Comparison of ENCODE assay signal across 15 mouse cellular contexts in genomic region chr14:27987422-27987821, GRCm38 (mm10).
"Had no signal": no experiment of that assay in that cellular context is flagged by ENCODE, and none has a peak within 500 bp of the region (broad histone marks: within the 10 kb centered on the region; RNA-seq: fewer than 3 reads in every experiment).

No protein-coding gene starts in this region.

- H3K27ac ChIP-seq: limb, embryonic 15.5 days; liver, embryonic 12.5 days; midbrain, embryonic 10.5 days; neural tube, embryonic 15.5 days; stomach, postnatal 0 days had no signal

- H3K4me1 ChIP-seq: limb, embryonic 15.5 days; liver, embryonic 12.5 days; midbrain, embryonic 10.5 days had no signal

- H3K4me3 ChIP-seq: limb, embryonic 15.5 days; liver, embryonic 12.5 days; midbrain, embryonic 10.5 days; myocyte; neural tube, embryonic 15.5 days had no signal

- DNase-seq: kidney, adult 8-10 months; kidney, postnatal 25 days; lung, embryonic 14.5 days; lung, postnatal 10 days; lung, postnatal 4 days; midbrain, embryonic 14.5 days; right cerebral cortex, adult 18-20 months; right cerebral cortex, postnatal 25 days; thymus, postnatal 4 days had no signal

- H3K36me3 ChIP-seq: limb, embryonic 15.5 days; liver, embryonic 12.5 days; midbrain, embryonic 10.5 days; neural tube, embryonic 15.5 days had no signal

- H3K27me3 ChIP-seq: limb, embryonic 15.5 days; liver, embryonic 12.5 days; neural tube, embryonic 15.5 days had no signal

- H3K9me3 ChIP-seq: limb, embryonic 15.5 days; liver, embryonic 12.5 days; midbrain, embryonic 10.5 days; neural tube, embryonic 15.5 days had no signal

- ATAC-seq: liver, embryonic 12.5 days had no signal
